Mouse (Mus musculus): ENCODE results near the gene Tnnt1. TPM values are rescaled to one million over a fixed set of nuclear protein-coding genes. Genes with fewer than 3 reads are reported as not detected.

The Tnnt1 gene
- polyA plus RNA-seq, 1 experiment = 1.8 TPM

DNA sequence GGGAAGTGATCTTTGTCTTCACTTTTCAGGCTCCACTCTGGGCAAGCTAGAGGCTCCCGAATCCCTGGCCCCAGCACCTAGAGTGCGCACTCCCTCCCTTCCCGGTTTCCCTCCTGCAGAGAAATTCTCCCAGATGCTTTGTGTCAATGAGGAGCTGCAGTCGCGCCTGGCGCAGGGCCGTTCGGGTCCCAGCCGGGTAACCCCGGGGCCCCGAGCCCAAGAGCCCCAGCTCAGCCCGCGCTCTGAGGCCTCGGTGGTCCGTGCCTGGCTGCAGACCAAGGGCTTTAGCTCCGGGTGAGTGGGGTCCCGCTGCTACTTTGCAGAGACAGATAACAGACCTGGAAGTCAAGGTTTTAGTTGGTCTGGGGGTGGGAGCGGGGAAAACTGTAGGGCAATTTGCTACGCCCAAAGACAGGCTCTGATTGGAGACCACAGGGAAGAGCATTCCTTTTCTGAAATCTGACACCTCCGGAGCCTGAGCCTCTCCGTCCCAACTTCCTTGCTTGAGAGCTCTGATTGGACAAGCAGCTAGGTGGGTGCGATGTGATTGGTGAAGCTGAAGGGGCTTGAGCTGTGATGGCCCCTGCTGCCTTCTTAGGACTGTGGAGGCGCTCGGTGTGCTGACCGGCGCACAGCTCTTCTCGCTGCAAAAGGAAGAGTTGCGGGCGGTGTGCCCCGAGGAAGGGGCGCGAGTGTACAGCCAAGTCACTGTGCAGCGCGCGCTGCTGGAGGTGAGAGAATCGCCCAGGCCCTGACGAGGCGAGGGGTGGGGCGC, 38.0 kb downstream of the Tnnt1 start:
- DNase-seq = no peak
- TF ChIP-seq CTCF (IDR thresholded peaks at IDR 0.05; ENCODE audit: borderline replicate concordance, control insufficient read depth, extremely low read depth, insufficient read depth, low read length, poor library complexity) (no peak), POLR2A (IDR thresholded peaks at IDR 0.05; ENCODE audit: control insufficient read depth, extremely low read depth, insufficient read depth, low read length, poor library complexity) (no peak)
- H3K27ac ChIP-seq (ENCODE audit: control insufficient read depth, insufficient read depth, low read length) = no peak overlapping the region
- 30% methylated on average over 39 of the region's 39 CpGs for WGBS
- H3K4me1 ChIP-seq (replicated peaks; ENCODE audit: control insufficient read depth, insufficient read depth, low read length) = peaks cover 3% of the 10 kb centered on the region
- peaks cover 17% of the 10 kb centered on the region for H3K36me3 ChIP-seq (ENCODE audit: control insufficient read depth, insufficient read depth, low read length)
- H3K4me3 ChIP-seq (ENCODE audit: control insufficient read depth, insufficient read depth, low read length) = peak overlapping the region; percentile 6; the same call in 1 of the 2 replicates
- H3K27me3 ChIP-seq (ENCODE audit: control insufficient read depth, insufficient read depth, low read length) = no peaks in the 10 kb centered on the region; the same call in 1 of the 2 replicates

DNA sequence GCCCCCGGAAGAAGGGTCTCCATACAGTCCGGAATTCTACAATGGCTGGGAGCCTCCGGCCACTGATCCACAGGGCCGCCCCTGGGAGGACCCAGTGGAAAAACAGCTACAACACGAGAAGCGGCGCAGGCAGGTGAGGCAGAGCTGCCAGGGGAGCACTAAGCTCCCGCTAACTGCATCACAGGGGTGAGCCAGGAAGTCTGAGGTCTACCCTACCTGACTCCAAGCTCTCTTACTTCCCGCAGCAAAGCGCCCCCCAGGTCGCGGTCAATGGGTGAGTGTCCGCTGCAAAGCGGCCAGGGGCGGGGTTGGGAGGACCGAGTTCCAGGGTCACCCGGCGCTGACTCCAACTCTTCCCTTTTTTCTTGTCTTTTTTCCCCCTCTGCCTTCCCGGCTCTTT, 42.2 kb downstream of the Tnnt1 start:
- no peak for DNase-seq
- Histone ChIP-seq H3K4me1 (replicated peaks; ENCODE audit: control insufficient read depth, insufficient read depth, low read length) (peaks cover 3% of the 10 kb centered on the region), H3K36me3 (ENCODE audit: control insufficient read depth, insufficient read depth, low read length) (no peaks in the 10 kb centered on the region), H3K4me3 (ENCODE audit: control insufficient read depth, insufficient read depth, low read length) (no peak overlapping the region), H3K27ac (ENCODE audit: control insufficient read depth, insufficient read depth, low read length) (no peak overlapping the region), H3K27me3 (ENCODE audit: control insufficient read depth, insufficient read depth, low read length) (no peaks in the 10 kb centered on the region; the same call in 1 of the 2 replicates)
- WGBS = 34% methylated on average over 19 of the region's 19 CpGs
- TF ChIP-seq CTCF (IDR thresholded peaks at IDR 0.05; ENCODE audit: borderline replicate concordance, control insufficient read depth, extremely low read depth, insufficient read depth, low read length, poor library complexity) = no peak
- TF ChIP-seq POLR2A (IDR thresholded peaks at IDR 0.05; ENCODE audit: control insufficient read depth, extremely low read depth, insufficient read depth, low read length, poor library complexity) = no peak

DNA sequence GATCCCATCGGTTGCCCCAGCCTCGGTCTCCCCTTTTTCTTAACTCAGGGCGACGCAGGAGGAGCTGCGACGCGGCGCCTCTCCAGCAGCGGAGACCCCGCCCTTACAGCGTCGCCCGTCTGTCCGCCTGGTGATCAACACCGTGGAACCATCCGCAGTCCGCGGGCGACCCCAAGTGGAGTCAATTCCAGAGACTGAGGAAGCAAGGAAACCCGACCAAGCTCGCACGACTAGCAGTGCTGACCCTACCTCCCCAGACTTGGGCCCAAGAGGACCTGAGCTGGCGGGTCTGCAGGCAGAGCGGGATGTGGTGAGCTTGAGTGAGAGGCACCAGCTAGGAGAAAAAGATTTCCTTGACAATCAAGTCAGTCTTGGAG, 45.0 kb downstream of the Tnnt1 start:
- WGBS = 43% methylated on average over 24 of the region's 24 CpGs

DNA sequence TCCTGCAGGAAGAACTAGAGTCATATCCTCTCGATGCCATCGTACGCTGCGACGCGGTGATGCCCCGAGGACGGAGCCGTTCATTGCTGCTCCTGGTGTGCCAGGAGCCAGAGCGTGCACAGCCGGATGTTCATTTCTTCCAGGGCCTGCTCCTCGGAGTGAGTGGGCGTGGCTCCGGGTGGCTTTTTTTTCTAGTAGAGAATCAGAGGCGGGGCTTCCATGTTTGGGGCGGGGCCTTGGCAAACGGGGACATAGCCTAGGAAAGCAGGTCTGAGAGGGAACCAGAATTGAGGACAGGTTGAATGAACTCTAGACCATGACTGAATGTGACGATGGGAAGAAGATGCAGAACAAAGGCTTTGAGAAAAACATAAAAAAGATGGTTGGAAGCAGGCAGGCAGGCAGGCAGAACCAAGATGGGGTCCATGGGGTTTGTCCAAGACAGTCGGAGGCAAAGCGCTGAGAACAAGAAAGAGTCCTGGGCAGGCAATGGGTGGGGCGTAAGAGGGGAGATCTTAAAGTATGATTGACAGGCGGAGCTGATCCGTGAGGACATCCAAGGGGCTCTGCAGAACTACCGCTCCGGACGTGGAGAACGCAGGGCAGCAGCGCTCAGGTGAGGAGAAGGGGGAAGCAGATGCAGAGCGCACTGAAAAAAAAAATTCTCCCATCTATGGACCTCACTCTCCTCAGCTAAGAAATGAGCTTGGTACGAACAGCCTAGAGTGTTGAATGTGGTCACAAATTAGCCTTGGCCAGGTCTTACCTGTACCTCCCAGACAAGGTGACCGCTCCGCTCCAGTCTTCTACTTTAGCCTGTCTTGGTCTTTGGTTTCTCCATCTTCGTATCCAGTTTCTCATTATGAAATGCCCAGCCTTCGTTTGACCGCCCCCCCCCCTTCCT, 45.7 kb downstream of the Tnnt1 start:
- H3K4me1 ChIP-seq (replicated peaks; ENCODE audit: control insufficient read depth, insufficient read depth, low read length) = no peaks in the 10 kb centered on the region; the same call in 1 of the 2 replicates
- DNase-seq = no peak
- H3K27ac ChIP-seq (ENCODE audit: control insufficient read depth, insufficient read depth, low read length) = no peak overlapping the region
- H3K4me3 ChIP-seq (ENCODE audit: control insufficient read depth, insufficient read depth, low read length) = no peak overlapping the region
- TF ChIP-seq CTCF (IDR thresholded peaks at IDR 0.05; ENCODE audit: borderline replicate concordance, control insufficient read depth, extremely low read depth, insufficient read depth, low read length, poor library complexity) = no peak
- H3K27me3 ChIP-seq (ENCODE audit: control insufficient read depth, insufficient read depth, low read length) = no peaks in the 10 kb centered on the region; the same call in 1 of the 2 replicates
- no peaks in the 10 kb centered on the region for H3K36me3 ChIP-seq (ENCODE audit: control insufficient read depth, insufficient read depth, low read length)
- WGBS = 30% methylated on average over 35 of the region's 35 CpGs

More for the DNA sequence above, 45.0 kb downstream of the Tnnt1 start:
- Histone ChIP-seq H3K27ac (ENCODE audit: control insufficient read depth, insufficient read depth, low read length) (no peak overlapping the region), H3K36me3 (ENCODE audit: control insufficient read depth, insufficient read depth, low read length) (no peaks in the 10 kb centered on the region), H3K4me3 (ENCODE audit: control insufficient read depth, insufficient read depth, low read length) (no peak overlapping the region), H3K4me1 (replicated peaks; ENCODE audit: control insufficient read depth, insufficient read depth, low read length) (no peaks in the 10 kb centered on the region; the same call in 1 of the 2 replicates), H3K27me3 (ENCODE audit: control insufficient read depth, insufficient read depth, low read length) (no peaks in the 10 kb centered on the region; the same call in 1 of the 2 replicates)
- peak; percentile 32 for DNase-seq
- no peak for TF ChIP-seq POLR2A (IDR thresholded peaks at IDR 0.05; ENCODE audit: control insufficient read depth, extremely low read depth, insufficient read depth, low read length, poor library complexity)
- TF ChIP-seq CTCF (IDR thresholded peaks at IDR 0.05; ENCODE audit: borderline replicate concordance, control insufficient read depth, extremely low read depth, insufficient read depth, low read length, poor library complexity) = no peak

DNA sequence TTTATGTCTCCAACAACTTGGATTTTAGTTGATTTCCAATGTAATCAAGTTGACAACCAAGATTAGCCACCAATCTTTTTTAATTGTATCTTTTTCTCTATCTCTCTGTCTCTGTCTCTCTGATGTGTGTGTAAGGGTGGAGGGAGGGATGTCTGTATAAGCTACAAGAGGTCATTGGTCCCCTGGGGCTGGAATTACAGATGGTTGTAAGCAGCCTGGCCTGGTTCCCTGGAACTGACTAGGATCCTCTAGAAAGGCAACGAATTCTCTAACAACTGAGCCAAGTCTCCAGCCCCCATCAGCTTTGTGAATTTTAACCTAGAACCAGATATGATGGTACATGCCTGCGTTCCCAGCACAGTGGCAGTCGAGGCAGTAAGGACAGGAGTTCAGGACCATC, 48.4 kb downstream of the Tnnt1 start:
- Histone ChIP-seq H3K4me1 (replicated peaks; ENCODE audit: control insufficient read depth, insufficient read depth, low read length) (peaks cover 4% of the 10 kb centered on the region), H3K4me3 (ENCODE audit: control insufficient read depth, insufficient read depth, low read length) (no peak overlapping the region), H3K27ac (ENCODE audit: control insufficient read depth, insufficient read depth, low read length) (no peak overlapping the region), H3K36me3 (ENCODE audit: control insufficient read depth, insufficient read depth, low read length) (no peaks in the 10 kb centered on the region), H3K27me3 (ENCODE audit: control insufficient read depth, insufficient read depth, low read length) (no peaks in the 10 kb centered on the region; the same call in 1 of the 2 replicates)
- DNase-seq = no peak
- TF ChIP-seq CTCF (IDR thresholded peaks at IDR 0.05; ENCODE audit: borderline replicate concordance, control insufficient read depth, extremely low read depth, insufficient read depth, low read length, poor library complexity) (no peak), POLR2A (IDR thresholded peaks at IDR 0.05; ENCODE audit: control insufficient read depth, extremely low read depth, insufficient read depth, low read length, poor library complexity) (no peak)
- WGBS = 87% methylated on average over 3 of the region's 3 CpGs

DNA sequence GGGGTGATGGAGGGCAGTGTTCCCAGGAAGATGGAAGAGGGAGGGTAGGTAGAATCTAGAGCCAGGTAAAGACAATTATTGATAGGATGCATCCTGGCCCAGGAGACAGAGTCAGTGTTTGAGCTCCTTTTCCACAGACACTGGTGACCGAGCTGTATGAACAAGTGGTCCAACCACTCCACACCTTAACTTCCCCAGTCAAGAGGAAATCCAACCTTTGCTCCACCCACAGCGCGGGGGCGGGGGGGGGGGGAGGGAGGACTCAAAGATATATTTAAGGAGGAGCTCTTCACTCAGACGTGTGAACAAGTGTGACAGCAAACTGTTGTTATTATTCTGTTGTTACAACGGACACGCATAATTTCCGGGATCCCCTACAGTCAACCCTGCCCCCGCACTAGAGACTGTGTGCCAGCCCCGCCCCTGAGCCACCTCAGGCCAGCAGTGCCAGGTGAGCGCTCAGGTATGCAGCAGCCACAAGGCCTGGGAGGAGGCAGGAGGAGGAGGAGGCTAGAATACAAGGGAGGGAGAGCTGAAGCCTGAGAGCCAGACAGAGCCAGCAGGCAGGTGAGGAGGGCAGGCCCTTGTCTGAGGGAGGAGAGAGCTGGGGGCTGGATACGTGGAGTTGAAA, 51.9 kb downstream of the Tnnt1 start:
- Histone ChIP-seq H3K27ac (ENCODE audit: control insufficient read depth, insufficient read depth, low read length) (no peak overlapping the region), H3K4me3 (ENCODE audit: control insufficient read depth, insufficient read depth, low read length) (no peak overlapping the region), H3K4me1 (replicated peaks; ENCODE audit: control insufficient read depth, insufficient read depth, low read length) (peaks cover 4% of the 10 kb centered on the region), H3K36me3 (ENCODE audit: control insufficient read depth, insufficient read depth, low read length) (no peaks in the 10 kb centered on the region), H3K27me3 (ENCODE audit: control insufficient read depth, insufficient read depth, low read length) (no peaks in the 10 kb centered on the region)
- no peak for TF ChIP-seq CTCF (IDR thresholded peaks at IDR 0.05; ENCODE audit: borderline replicate concordance, control insufficient read depth, extremely low read depth, insufficient read depth, low read length, poor library complexity)
- no peak for TF ChIP-seq POLR2A (IDR thresholded peaks at IDR 0.05; ENCODE audit: control insufficient read depth, extremely low read depth, insufficient read depth, low read length, poor library complexity)
- DNase-seq = no peak
- WGBS = 24% methylated on average over 12 of the region's 12 CpGs
